Mouse (Mus musculus): Measurements from ENCODE around the gene Asf1a. TPM values are rescaled to one million over a fixed set of nuclear protein-coding genes. Genes with fewer than 3 reads are reported as not detected.
A peak's percentile ranks its signal among the peaks of the same experiment; 100 is the strongest.

The Asf1a gene
- total and polyA plus RNA-seq, 3 experiments, result 65.1 to 91.4 TPM; not detected in 1

- Histone ChIP-seq H3K36me3 (ENCODE audit: control insufficient read depth in 1 of 2, insufficient read depth in 2 of 2, low read length in 2 of 2) (peaks cover 17 to 61% of the 10 kb centered on the region in 2 experiments), H3K27ac (ENCODE audit: control insufficient read depth, low read depth, low read length) (no peak overlapping the region), H3K9me3 (replicated peaks; ENCODE audit: insufficient read depth, low read length) (no peaks in the 10 kb centered on the region), H3K4me1 (ENCODE audit: control insufficient read depth in 1 of 2, insufficient read depth in 2 of 2, low read length in 2 of 2) (peaks cover 0 to 3% of the 10 kb centered on the region in 2 experiments; a peak in 1 of 4 replicates), H3K27me3 (ENCODE audit: control insufficient read depth in 1 of 2, insufficient read depth in 2 of 2, low read length in 2 of 2) (no peaks in the 10 kb centered on the region), H3K79me2 (ENCODE audit: control insufficient read depth, insufficient read depth, low read length, poor library complexity) (peaks cover 8% of the 10 kb centered on the region), H3K4me3 (ENCODE audit: control insufficient read depth in 1 of 2, insufficient read depth in 1 of 2, low read depth in 2 of 2, low read length in 2 of 2) (no peak overlapping the region), H3K9ac (ENCODE audit: control insufficient read depth, low read depth, low read length, poor library complexity, severe bottlenecking) (no peak overlapping the region)
- DNase-seq (ENCODE audit: low read depth, low spot score), result no peak
- TF ChIP-seq ETS1 (IDR thresholded peaks at IDR 0.05; ENCODE audit: low read depth, low read length), result no peak
- peak in 1 of 3 experiments; percentile 7; a peak in 1 of 6 replicates for TF ChIP-seq CTCF (IDR thresholded peaks at IDR 0.05 in 2 of 3, conservative IDR thresholded peaks at IDR 0.05 in 1 of 3; ENCODE audit: control insufficient read depth in 1 of 3, insufficient read depth in 1 of 3, low read depth in 2 of 3, low read length in 3 of 3, poor library complexity in 1 of 3, severe bottlenecking in 1 of 3)
- no peak for TF ChIP-seq MAZ (IDR thresholded peaks at IDR 0.05; ENCODE audit: low read depth, low read length)
Observed at GRCm38 (mm10) chr10:53605328-53605727, 8.8 kb downstream of the Asf1a start.

DNA sequence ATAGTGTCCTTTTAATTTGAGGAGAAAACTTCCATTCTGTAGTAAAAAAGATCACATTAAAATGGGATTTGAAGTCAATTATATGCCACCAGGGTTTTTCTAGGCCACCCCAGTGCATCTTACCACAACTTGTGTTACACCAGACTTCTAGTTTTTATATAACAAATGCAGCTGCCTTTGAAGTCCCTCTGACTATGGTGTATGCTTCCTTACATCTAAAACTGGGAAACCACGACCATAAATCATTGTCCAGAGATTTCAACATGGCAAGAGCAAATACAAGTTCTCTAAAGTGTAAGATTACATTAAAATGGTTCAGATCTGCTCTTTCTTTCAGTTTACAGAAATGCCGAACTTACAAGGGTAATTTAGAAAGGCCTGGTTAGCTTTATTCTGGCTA, 11.7 kb downstream of the Asf1a start:
- Histone ChIP-seq H3K4me1 (ENCODE audit: control insufficient read depth in 1 of 2, insufficient read depth in 2 of 2, low read length in 2 of 2) (no peaks in the 10 kb centered on the region), H3K79me2 (ENCODE audit: control insufficient read depth, insufficient read depth, low read length, poor library complexity) (no peaks in the 10 kb centered on the region), H3K27ac (ENCODE audit: control insufficient read depth, low read depth, low read length) (no peak overlapping the region), H3K36me3 (ENCODE audit: control insufficient read depth in 1 of 2, insufficient read depth in 2 of 2, low read length in 2 of 2) (peaks cover 4 to 60% of the 10 kb centered on the region in 2 experiments), H3K4me3 (ENCODE audit: control insufficient read depth in 1 of 2, insufficient read depth in 1 of 2, low read depth in 2 of 2, low read length in 2 of 2) (no peak overlapping the region), H3K27me3 (ENCODE audit: control insufficient read depth in 1 of 2, insufficient read depth in 2 of 2, low read length in 2 of 2) (no peaks in the 10 kb centered on the region), H3K9ac (ENCODE audit: control insufficient read depth, low read depth, low read length, poor library complexity, severe bottlenecking) (no peak overlapping the region), H3K9me3 (replicated peaks; ENCODE audit: insufficient read depth, low read length) (no peaks in the 10 kb centered on the region)
- no peak for DNase-seq (ENCODE audit: low read depth, low spot score)
- no peak for TF ChIP-seq MAFK (IDR thresholded peaks at IDR 0.05; ENCODE audit: borderline replicate concordance, low read depth, low read length)
- 0 out of 4 replicates have a peak, but pooled peaks of 1 of the 2 experiments have one; percentile 11 for TF ChIP-seq POLR2A (IDR thresholded peaks at IDR 0.05; ENCODE audit: control insufficient read depth in 1 of 2, insufficient read depth in 1 of 2, low read depth in 1 of 2, low read length in 2 of 2, poor library complexity in 1 of 2)
- TF ChIP-seq BHLHE40 (IDR thresholded peaks at IDR 0.05; ENCODE audit: borderline replicate concordance, low read depth, low read length), result no peak

DNA sequence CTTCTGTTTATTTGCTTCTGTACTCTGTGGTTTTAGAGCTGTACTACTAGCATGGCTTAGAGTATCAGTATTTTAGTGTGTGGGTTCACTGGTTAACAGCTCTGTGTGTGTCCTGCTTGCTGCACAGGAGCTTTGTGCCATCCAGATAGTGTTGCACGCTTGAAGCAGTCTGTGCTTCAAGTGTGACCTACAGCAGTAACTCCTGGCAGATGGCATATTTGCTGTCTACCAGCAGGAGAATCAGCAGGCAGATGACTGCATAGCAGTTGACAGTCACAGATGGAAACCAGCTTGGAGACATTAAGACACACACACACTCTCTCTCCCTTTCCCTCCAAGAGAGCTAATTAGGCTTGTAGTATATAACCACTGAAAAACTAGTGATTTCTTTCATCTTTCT, 15.6 kb downstream of the Asf1a start:
- Histone ChIP-seq H3K36me3 (ENCODE audit: control insufficient read depth in 1 of 2, insufficient read depth in 2 of 2, low read length in 2 of 2) (peaks cover 2 to 37% of the 10 kb centered on the region in 2 experiments; a peak in 3 of 4 replicates), H3K79me2 (ENCODE audit: control insufficient read depth, insufficient read depth, low read length, poor library complexity) (no peaks in the 10 kb centered on the region), H3K4me1 (ENCODE audit: control insufficient read depth in 1 of 2, insufficient read depth in 2 of 2, low read length in 2 of 2) (no peaks in the 10 kb centered on the region), H3K9ac (ENCODE audit: control insufficient read depth, low read depth, low read length, poor library complexity, severe bottlenecking) (no peak overlapping the region), H3K27ac (ENCODE audit: control insufficient read depth, low read depth, low read length) (no peak overlapping the region), H3K4me3 (ENCODE audit: control insufficient read depth in 1 of 2, insufficient read depth in 1 of 2, low read depth in 2 of 2, low read length in 2 of 2) (no peak overlapping the region), H3K9me3 (replicated peaks; ENCODE audit: insufficient read depth, low read length) (no peaks in the 10 kb centered on the region), H3K27me3 (ENCODE audit: control insufficient read depth in 1 of 2, insufficient read depth in 2 of 2, low read length in 2 of 2) (no peaks in the 10 kb centered on the region)
- TF ChIP-seq USF2 (IDR thresholded peaks at IDR 0.05; ENCODE audit: borderline replicate concordance in 1 of 2, insufficient read depth in 1 of 2, low read depth in 1 of 2, low read length in 2 of 2) (no peak), GABPA (IDR thresholded peaks at IDR 0.05; ENCODE audit: low read depth, low read length) (no peak), MYC (IDR thresholded peaks at IDR 0.05; ENCODE audit: low read depth, low read length) (no peak), POLR2AphosphoS2 (IDR thresholded peaks at IDR 0.05; ENCODE audit: low read length) (no peak; the same call in 1 of the 2 replicates), SMC3 (IDR thresholded peaks at IDR 0.05; ENCODE audit: low read depth, low read length) (no peak), CTCF (IDR thresholded peaks at IDR 0.05 in 2 of 3, conservative IDR thresholded peaks at IDR 0.05 in 1 of 3; ENCODE audit: control insufficient read depth in 1 of 3, insufficient read depth in 1 of 3, low read depth in 2 of 3, low read length in 3 of 3, poor library complexity in 1 of 3, severe bottlenecking in 1 of 3) (no peak), TBP (IDR thresholded peaks at IDR 0.05; ENCODE audit: low read depth, low read length) (no peak), ZKSCAN1 (IDR thresholded peaks at IDR 0.05; ENCODE audit: low read depth, low read length) (no peak), MEF2A (IDR thresholded peaks at IDR 0.05; ENCODE audit: extremely low read depth, insufficient replicate concordance, low read depth, low read length, poor library complexity, severe bottlenecking) (no peak)
- DNase-seq (ENCODE audit: low read depth, low spot score), result no peak

All from MEL (cell line).